Comparison of ENCODE assay signal across 9 mouse cellular contexts in genomic region chr5:137277360-137278342, GRCm38 (mm10). TPM values are rescaled to one million over a fixed set of nuclear protein-coding genes. Genes with fewer than 3 reads are reported as not detected.
DNase-seq lines count a peak whose midpoint lies in the region; ATAC-seq and TF ChIP-seq lines count a peak whose summit lies in the region.
"Had no signal": no experiment of that assay in that cellular context is flagged by ENCODE, and none has a peak within 500 bp of the region (broad histone marks: within the 10 kb centered on the region; RNA-seq: fewer than 3 reads in every experiment).

No protein-coding gene starts in this region.

- H3K4me2 ChIP-seq in embryonic facial prominence, embryonic 15.5 days (replicated peaks): no peak overlapping the region
- H3K4me2 ChIP-seq in limb, embryonic 12.5 days: peak overlapping the region; percentile 31
- H3K4me2 ChIP-seq: liver, embryonic 13.5 days had no signal

- intact Hi-C loops in gastrocnemius, adult 2 months (cut with DNase I): no loop called here

- peak; percentile 62 for TF ChIP-seq CTCF in gastrocnemius, adult 2 months (IDR thresholded peaks at IDR 0.05)
- peak; percentile 40 for TF ChIP-seq CTCF in E14TG2a.4 (conservative IDR thresholded peaks at IDR 0.05; ENCODE audit: low read length)

- peaks cover 11% of the 10 kb centered on the region for H3K9me3 ChIP-seq in E14TG2a.4 (ENCODE audit: low read length)
- no peaks in the 10 kb centered on the region for H3K9me3 ChIP-seq in embryonic facial prominence, embryonic 15.5 days (replicated peaks)
- H3K9me3 ChIP-seq in limb, embryonic 12.5 days: peaks cover 11% of the 10 kb centered on the region

- 44% methylated on average over 18 of the region's 18 CpGs for WGBS in embryonic facial prominence, embryonic 15.5 days
- WGBS in limb, embryonic 12.5 days: 31% methylated on average over 18 of the region's 18 CpGs

- peaks cover 3% of the 10 kb centered on the region; the same call in 1 of the 2 replicates for H3K4me1 ChIP-seq in E14TG2a.4 (replicated peaks; ENCODE audit: low read depth, low read length)
- H3K4me1 ChIP-seq in embryonic facial prominence, embryonic 15.5 days: no peaks in the 10 kb centered on the region
- 0 out of 2 replicates have a peak, but pooled peaks cover 5% of the 10 kb centered on the region for H3K4me1 ChIP-seq in limb, embryonic 12.5 days (replicated peaks)
- H3K4me1 ChIP-seq: liver, embryonic 13.5 days had no signal

- DNase-seq in gastrocnemius, adult 2 months: peak; percentile 37
- no peak for DNase-seq in gastrocnemius, adult 8-10 months (ENCODE audit: low spot score in 2 of 2)
- DNase-seq in retina, postnatal 1 day: peak; percentile 67
- DNase-seq in adrenal gland, adult 8-10 months: no peak
- DNase-seq: liver, embryonic 13.5 days had no signal

- peaks cover 6% of the 10 kb centered on the region for H3K27me3 ChIP-seq in E14TG2a.4 (ENCODE audit: insufficient read depth, low read length)
- H3K27me3 ChIP-seq in embryonic facial prominence, embryonic 15.5 days: no peaks in the 10 kb centered on the region
- peaks cover 2% of the 10 kb centered on the region; the same call in 1 of the 2 replicates for H3K27me3 ChIP-seq in limb, embryonic 12.5 days
- H3K27me3 ChIP-seq: liver, embryonic 13.5 days had no signal

- no peak overlapping the region for H3K9ac ChIP-seq in embryonic facial prominence, embryonic 15.5 days
- no peak overlapping the region for H3K9ac ChIP-seq in limb, embryonic 12.5 days (replicated peaks)
- H3K9ac ChIP-seq: liver, embryonic 13.5 days had no signal

- H3K27ac ChIP-seq in gastrocnemius, adult 2 months: no peak overlapping the region
- H3K27ac ChIP-seq in embryonic facial prominence, embryonic 15.5 days (replicated peaks): no peak overlapping the region
- H3K27ac ChIP-seq in limb, embryonic 12.5 days: no peak overlapping the region
- H3K27ac ChIP-seq: liver, embryonic 13.5 days had no signal

- ATAC-seq in embryonic facial prominence, embryonic 15.5 days (ENCODE audit: insufficient number of reproducible peaks, low FRiP score, low TSS enrichment, low read depth): peak; percentile 57; the same call in 1 of the 2 replicates
- ATAC-seq in limb, embryonic 12.5 days (ENCODE audit: insufficient number of reproducible peaks, insufficient read depth, low FRiP score, low TSS enrichment, low read depth): peak; percentile 68; the same call in 1 of the 2 replicates
- ATAC-seq in erythroblast, adult 5-6 weeks (replicated peaks; ENCODE audit: low FRiP score, poor library complexity, severe bottlenecking): no peak

- H3K4me3 ChIP-seq in gastrocnemius, adult 2 months: no peak overlapping the region
- H3K4me3 ChIP-seq in E14TG2a.4 (replicated peaks; ENCODE audit: low read length): no peak overlapping the region
- no peak overlapping the region for H3K4me3 ChIP-seq in embryonic facial prominence, embryonic 15.5 days (replicated peaks)
- no peak overlapping the region for H3K4me3 ChIP-seq in limb, embryonic 12.5 days (replicated peaks)
- H3K4me3 ChIP-seq: liver, embryonic 13.5 days had no signal

- no peaks in the 10 kb centered on the region for H3K36me3 ChIP-seq in E14TG2a.4 (ENCODE audit: insufficient read depth, low read length)
- no peaks in the 10 kb centered on the region for H3K36me3 ChIP-seq in embryonic facial prominence, embryonic 15.5 days
- no peaks in the 10 kb centered on the region for H3K36me3 ChIP-seq in limb, embryonic 12.5 days
- H3K36me3 ChIP-seq: liver, embryonic 13.5 days had no signal

RNA-seq across cellular contexts. Expression of gene Ache, which starts 9.7 kb away (rescaled TPM):
- 10 to 100 TPM; 13.7 to 17.9 TPM for total RNA-seq in gastrocnemius, adult 2 months (2021)
- total RNA-seq in gastrocnemius, adult 8-10 months (2022): 10 to 100 TPM; 15.8 to 27.7 (median 20.1) TPM
- polyA plus RNA-seq in embryonic facial prominence, embryonic 15.5 days (2015; fragmentation: Nextera tagmentation; extraction: Ambion mirVana): 19.0 and 24.0 TPM in 2 replicates
- 7.7 and 8.3 TPM in 2 replicates for polyA plus RNA-seq in limb, embryonic 12.5 days (2016; fragmentation: Nextera tagmentation; extraction: Ambion mirVana)
- total RNA-seq in adrenal gland, adult 8-10 months (2022): 10 to 100 TPM; 11.5 to 22.5 (median 16.8) TPM
- total RNA-seq in erythroblast, adult 5-6 weeks (2015; ENCODE audit: low replicate concordance): 63.5 and 69.6 TPM in 2 replicates
- total RNA-seq in erythroblast, adult 5-6 weeks (2017; ENCODE audit: low replicate concordance): 55.2 and 63.8 TPM in 2 replicates

RNA-seq across cellular contexts. Expression of gene Ufsp1, which starts 16.8 kb away (rescaled TPM):
- 10 to 100 TPM; 14.2 to 15.1 TPM for total RNA-seq in gastrocnemius, adult 2 months (2021)
- 10 to 100 TPM; 14.6 to 22.7 (median 19.1) TPM for total RNA-seq in gastrocnemius, adult 8-10 months (2022)
- polyA plus RNA-seq in embryonic facial prominence, embryonic 15.5 days (2015; fragmentation: Nextera tagmentation; extraction: Ambion mirVana): 10.9 and 11.0 TPM in 2 replicates
- 6.7 and 6.8 TPM in 2 replicates for polyA plus RNA-seq in limb, embryonic 12.5 days (2016; fragmentation: Nextera tagmentation; extraction: Ambion mirVana)
- 10 to 100 TPM; 13.0 to 16.4 (median 15.8) TPM for total RNA-seq in adrenal gland, adult 8-10 months (2022)
- total RNA-seq in erythroblast, adult 5-6 weeks (2015; ENCODE audit: low replicate concordance): 19.0 and 21.7 TPM in 2 replicates
- 16.6 and 27.9 TPM in 2 replicates for total RNA-seq in erythroblast, adult 5-6 weeks (2017; ENCODE audit: low replicate concordance)

RNA-seq across cellular contexts. Expression of gene Srrt, which starts 29.8 kb away (rescaled TPM):
- total RNA-seq in gastrocnemius, adult 2 months (2021): 10 to 100 TPM; 38.7 to 46.2 TPM
- 10 to 100 TPM; 30.0 to 37.2 (median 34.0) TPM for total RNA-seq in gastrocnemius, adult 8-10 months (2022)
- polyA plus RNA-seq in embryonic facial prominence, embryonic 15.5 days (2015; fragmentation: Nextera tagmentation; extraction: Ambion mirVana): 124 TPM in 2 replicates
- polyA plus RNA-seq in limb, embryonic 12.5 days (2016; fragmentation: Nextera tagmentation; extraction: Ambion mirVana): 182 and 185 TPM in 2 replicates
- total RNA-seq in adrenal gland, adult 8-10 months (2022): 100 to 1,000 TPM; 145 to 244 (median 187) TPM
- 85.7 and 166 TPM in 2 replicates for total RNA-seq in erythroblast, adult 5-6 weeks (2015; ENCODE audit: low replicate concordance)
- total RNA-seq in erythroblast, adult 5-6 weeks (2017; ENCODE audit: low replicate concordance): 227 and 383 TPM in 2 replicates

RNA-seq across cellular contexts. Expression of gene Trip6, which starts 36.6 kb away (rescaled TPM):
- total RNA-seq in gastrocnemius, adult 2 months (2021): 1 to 10 TPM; 2.1 to 3.1 TPM
- 1 to 10 TPM; 1.4 to 3.9 (median 2.1) TPM for total RNA-seq in gastrocnemius, adult 8-10 months (2022)
- 112 and 117 TPM in 2 replicates for polyA plus RNA-seq in embryonic facial prominence, embryonic 15.5 days (2015; fragmentation: Nextera tagmentation; extraction: Ambion mirVana)
- 81.6 and 86.9 TPM in 2 replicates for polyA plus RNA-seq in limb, embryonic 12.5 days (2016; fragmentation: Nextera tagmentation; extraction: Ambion mirVana)
- total RNA-seq in adrenal gland, adult 8-10 months (2022): 10 to 100 TPM; 35.7 to 54.9 (median 48.5) TPM
- total RNA-seq in erythroblast, adult 5-6 weeks (2015; ENCODE audit: low replicate concordance): 0.96 and 2.1 TPM in 2 replicates
- total RNA-seq in erythroblast, adult 5-6 weeks (2017; ENCODE audit: low replicate concordance): 2.6 TPM in 1 of 2 replicates, not detected in the other

RNA-seq across cellular contexts. Expression of gene Slc12a9, which starts 55.7 kb away (rescaled TPM):
- total RNA-seq in gastrocnemius, adult 2 months (2021): 1 to 10 TPM; 2.0 to 2.4 TPM
- 1 to 10 TPM; 1.7 to 3.6 (median 1.9) TPM for total RNA-seq in gastrocnemius, adult 8-10 months (2022)
- 14.8 and 16.3 TPM in 2 replicates for polyA plus RNA-seq in embryonic facial prominence, embryonic 15.5 days (2015; fragmentation: Nextera tagmentation; extraction: Ambion mirVana)
- 13.8 and 16.3 TPM in 2 replicates for polyA plus RNA-seq in limb, embryonic 12.5 days (2016; fragmentation: Nextera tagmentation; extraction: Ambion mirVana)
- total RNA-seq in adrenal gland, adult 8-10 months (2022): 10 to 100 TPM; 10.2 to 22.1 (median 16.6) TPM
- 1.9 TPM in 2 replicates for total RNA-seq in erythroblast, adult 5-6 weeks (2015; ENCODE audit: low replicate concordance)
- 0.43 and 0.98 TPM in 2 replicates for total RNA-seq in erythroblast, adult 5-6 weeks (2017; ENCODE audit: low replicate concordance)

Comparison
In these comparisons a context has a peak if more than half of its experiments do, and no peak if none do; other contexts are left out.
1. DNase-seq: peak in gastrocnemius, adult 2 months (single experiment) and retina, postnatal 1 day (single experiment); none in gastrocnemius, adult 8-10 months (0 of 2) and adrenal gland, adult 8-10 months (single experiment).